Mouse (Mus musculus) lung, postnatal 0 days (tissue): ENCODE results near the gene Rab11fip3. TPM values are rescaled to one million over a fixed set of nuclear protein-coding genes. Genes with fewer than 3 reads are reported as not detected.
A peak's percentile ranks its signal among the peaks of the same experiment; 100 is the strongest.

ENCODE experiments used
- ATAC-seq: fragments of 200-750 bp; cut with Nextera tagmentation; 2 replicates; pipeline ENCODE4 v1.8.0; 2017; ENCODE audit warnings: moderate library complexity
- DNase-seq: peaks from one replicate; pipeline ENCODE4 v3.0.0-alpha.2; 2016; ENCODE audit warnings: low spot score
- H3K27ac ChIP-seq: fragments of 300-500 bp; sonication (generic); 2 replicates; pipeline ENCODE4 v1.5.1; 2014; ENCODE audit warnings: antibody characterized with exemption, mild to moderate bottlenecking, low read length, mixed read lengths
- H3K27me3 ChIP-seq: fragments of 300-500 bp; sonication (generic); replicated peaks from 2 replicates; pipeline ENCODE4 v1.6.1; 2014; ENCODE audit warnings: low read length, mixed read lengths; ENCODE audit not compliant: insufficient read depth
- H3K36me3 ChIP-seq: fragments of 300-500 bp; sonication (generic); 2 replicates; pipeline ENCODE4 v1.6.1; 2014; ENCODE audit warnings: low read length, mixed read lengths; ENCODE audit not compliant: insufficient read depth
- H3K4me1 ChIP-seq: fragments of 300-500 bp; sonication (generic); 2 replicates; pipeline ENCODE4 v1.6.1; 2014; ENCODE audit warnings: antibody characterized with exemption, low read depth, low read length, mixed read lengths; ENCODE audit not compliant: insufficient read depth
- H3K4me2 ChIP-seq: fragments of 300-500 bp; sonication (generic); replicated peaks from 2 replicates; pipeline ENCODE4 v1.6.1; 2014; ENCODE audit warnings: low read depth, mild to moderate bottlenecking, low read length, moderate library complexity, mixed read lengths
- H3K4me3 ChIP-seq: fragments of 300-500 bp; sonication (generic); 2 replicates; pipeline ENCODE4 v1.5.1; 2014; ENCODE audit warnings: low read depth, low read length
- H3K9ac ChIP-seq: fragments of 300-500 bp; sonication (generic); replicated peaks from 2 replicates; pipeline ENCODE4 v1.6.1; 2014; ENCODE audit warnings: low read depth, mild to moderate bottlenecking
- H3K9me3 ChIP-seq: fragments of 300-500 bp; sonication (generic); 2 replicates; pipeline ENCODE4 v1.6.1; 2016; ENCODE audit warnings: low read length, mixed read lengths
- CTCF ChIP-seq: IDR thresholded peaks from 2 replicates; pipeline ENCODE4 v1.5.1; 2016; ENCODE audit warnings: antibody characterized with exemption, mild to moderate bottlenecking
- EP300 ChIP-seq: IDR thresholded peaks from 2 replicates; pipeline ENCODE4 v1.6.1; 2016; ENCODE audit warnings: antibody characterized with exemption, mild to moderate bottlenecking, control low read depth
- WGBS: fragments of 180-500 bp; shearing (Covaris S2); extraction: QIAGEN DNeasy Blood & Tissue Kit; methylation state at CpG from one replicate; pipeline ENCODE4 v1.1.7; 2014; 5-methylcytosine and 5-hydroxymethylcytosine counted together
- polyA plus RNA-seq: library from polyadenylated mRNA; unstranded; fragments of >200 nt; fragmentation: Nextera tagmentation; extraction: Ambion mirVana; gene quantifications from 2 replicates; pipeline ENCODE4 v1.2.1, GENCODE M21; 2015

Gene Rab11fip3
- polyA plus RNA-seq, 1 experiment from 2014 or later: 7.2 TPM

DNA sequence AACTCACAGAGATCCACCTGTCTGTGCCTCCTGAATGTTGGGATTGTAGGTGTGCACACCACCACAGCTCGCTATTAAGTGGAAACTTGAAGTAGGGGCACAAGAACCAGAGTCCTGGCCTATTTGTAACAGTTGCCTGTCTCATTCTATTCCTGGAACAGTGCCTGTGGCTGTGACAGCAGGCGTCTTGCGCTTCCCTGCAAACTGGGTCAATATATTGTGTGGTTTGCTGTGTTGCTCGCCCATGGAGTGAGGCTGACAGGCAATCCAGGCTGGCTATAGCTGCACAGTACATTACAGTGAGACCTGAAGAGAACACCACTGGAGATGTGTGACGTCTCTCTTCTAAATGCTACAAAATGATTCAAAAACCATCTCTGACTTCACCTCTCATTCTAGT, 37.8 kb downstream of the Rab11fip3 start:
- Histone ChIP-seq H3K9ac (no peak overlapping the region), H3K4me1 (no peaks in the 10 kb centered on the region), H3K27ac (no peak overlapping the region), H3K4me2 (no peak overlapping the region), H3K4me3 (no peak overlapping the region), H3K27me3 (no peaks in the 10 kb centered on the region), H3K9me3 (no peaks in the 10 kb centered on the region), H3K36me3 (no peaks in the 10 kb centered on the region)
- TF ChIP-seq EP300 (no peak), CTCF (no peak)
- 89% methylated on average over 5 of the region's 5 CpGs for WGBS
- DNase-seq (no peak), ATAC-seq (no peak)

DNA sequence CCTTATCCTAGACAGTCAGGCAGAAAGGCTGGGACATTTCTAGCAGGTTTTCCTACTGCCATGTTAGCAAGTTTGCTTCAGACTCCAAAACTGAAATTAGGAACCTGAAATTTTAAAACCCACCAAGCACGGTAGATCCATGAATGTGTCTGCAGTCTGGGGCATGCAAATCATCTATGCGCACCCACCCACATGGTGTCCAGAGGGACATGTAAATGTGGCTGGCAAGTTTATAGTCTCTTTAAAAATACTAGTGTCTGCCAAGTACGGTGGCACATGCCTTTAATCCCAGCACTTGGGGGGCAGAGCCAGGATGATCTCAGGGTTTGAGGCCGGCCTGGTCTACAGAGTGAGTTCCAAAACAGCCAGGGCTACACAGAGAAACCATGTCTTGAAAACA, 41.1 kb downstream of the Rab11fip3 start:
- Histone ChIP-seq H3K4me3 (no peak overlapping the region), H3K9me3 (no peaks in the 10 kb centered on the region), H3K27me3 (no peaks in the 10 kb centered on the region), H3K27ac (no peak overlapping the region), H3K36me3 (no peaks in the 10 kb centered on the region), H3K9ac (no peak overlapping the region), H3K4me2 (no peak overlapping the region), H3K4me1 (no peaks in the 10 kb centered on the region)
- 88% methylated on average over 4 of the region's 4 CpGs for WGBS
- ATAC-seq: no peak
- no peak for TF ChIP-seq CTCF
- TF ChIP-seq EP300: no peak
- DNase-seq: no peak

DNA sequence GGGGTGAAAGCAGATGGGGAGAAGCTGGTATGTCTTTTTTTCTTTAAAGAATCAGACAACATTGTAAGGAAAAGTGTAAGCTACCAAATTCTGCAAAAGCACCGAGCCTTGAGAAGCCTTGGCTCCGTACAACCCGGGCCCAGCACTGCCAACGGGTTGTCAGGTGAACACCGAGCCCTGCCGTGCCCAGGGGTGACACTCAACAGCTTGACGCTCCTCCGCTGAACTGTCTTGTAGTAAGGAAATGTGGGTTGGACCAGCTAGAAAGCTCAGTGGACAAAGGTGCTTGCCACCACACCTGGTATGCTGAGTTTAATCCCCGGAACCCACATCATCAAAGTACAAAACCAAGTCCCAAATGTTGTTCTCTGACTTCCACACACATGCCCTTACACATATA, 44.7 kb downstream of the Rab11fip3 start:
- no peak overlapping the region for H3K4me3 ChIP-seq
- H3K4me1 ChIP-seq: no peaks in the 10 kb centered on the region
- H3K4me2 ChIP-seq: no peak overlapping the region
- H3K9me3 ChIP-seq: no peaks in the 10 kb centered on the region
- DNase-seq (no peak), ATAC-seq (no peak)
- H3K9ac ChIP-seq: no peak overlapping the region
- no peak for TF ChIP-seq EP300
- no peaks in the 10 kb centered on the region for H3K27me3 ChIP-seq
- no peaks in the 10 kb centered on the region for H3K36me3 ChIP-seq
- 98% methylated on average over 9 of the region's 9 CpGs for WGBS
- no peak overlapping the region for H3K27ac ChIP-seq

DNA sequence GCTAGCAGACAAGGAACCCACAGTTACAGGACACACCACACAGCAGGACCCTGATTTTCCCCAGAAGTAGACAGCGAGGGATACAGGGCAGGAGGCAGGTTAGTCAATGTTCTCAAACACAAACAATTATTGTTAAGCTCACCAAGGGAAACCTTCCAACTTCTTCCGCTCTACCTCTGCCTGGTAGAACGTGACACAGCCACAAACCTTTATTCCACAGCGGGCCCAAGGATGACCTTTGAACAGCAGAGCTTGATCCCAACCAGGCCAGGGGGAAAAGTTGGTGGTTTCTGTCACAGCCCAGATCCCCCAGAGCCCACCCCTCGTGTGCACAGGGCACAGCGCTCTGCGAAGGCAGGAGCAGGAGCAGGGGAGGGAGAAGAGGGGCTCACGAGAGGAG, 45.4 kb downstream of the Rab11fip3 start:
- DNase-seq: no peak
- H3K4me3 ChIP-seq: no peak overlapping the region
- ATAC-seq: no peak
- no peaks in the 10 kb centered on the region for H3K9me3 ChIP-seq
- no peaks in the 10 kb centered on the region for H3K27me3 ChIP-seq
- TF ChIP-seq CTCF: no peak
- no peak for TF ChIP-seq EP300
- WGBS: 93% methylated on average over 8 of the region's 8 CpGs
- H3K4me2 ChIP-seq: no peak overlapping the region
- no peaks in the 10 kb centered on the region for H3K36me3 ChIP-seq
- H3K9ac ChIP-seq: no peak overlapping the region
- H3K27ac ChIP-seq: no peak overlapping the region
- H3K4me1 ChIP-seq: no peaks in the 10 kb centered on the region

DNA sequence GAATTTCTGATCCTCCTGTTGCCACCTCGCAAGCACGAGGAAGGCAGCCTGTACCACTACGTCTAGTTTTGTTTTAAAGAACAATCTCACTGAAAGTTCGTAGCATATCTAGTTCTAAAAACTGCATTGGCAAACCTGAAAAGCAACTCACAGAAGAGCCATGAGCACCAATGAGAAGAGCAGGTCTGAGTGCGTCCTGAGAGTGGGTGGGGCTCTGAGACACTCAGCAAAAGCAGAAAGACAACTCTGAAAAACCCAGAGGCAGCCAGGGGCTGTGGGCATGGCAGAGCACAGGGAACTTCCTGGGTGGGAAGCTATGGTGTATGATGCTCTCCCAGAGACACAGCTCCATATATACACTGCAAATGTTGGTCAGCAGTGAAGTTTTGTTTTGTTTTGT, 46.2 kb downstream of the Rab11fip3 start:
- Histone ChIP-seq H3K9ac (no peak overlapping the region), H3K9me3 (no peaks in the 10 kb centered on the region), H3K27me3 (no peaks in the 10 kb centered on the region), H3K4me3 (no peak overlapping the region), H3K4me1 (no peaks in the 10 kb centered on the region), H3K4me2 (no peak overlapping the region), H3K36me3 (no peaks in the 10 kb centered on the region), H3K27ac (no peak overlapping the region)
- 59% methylated on average over 5 of the region's 5 CpGs for WGBS
- TF ChIP-seq EP300 (no peak), CTCF (no peak)
- DNase-seq (peak; percentile 57), ATAC-seq (peak; percentile 54)

DNA sequence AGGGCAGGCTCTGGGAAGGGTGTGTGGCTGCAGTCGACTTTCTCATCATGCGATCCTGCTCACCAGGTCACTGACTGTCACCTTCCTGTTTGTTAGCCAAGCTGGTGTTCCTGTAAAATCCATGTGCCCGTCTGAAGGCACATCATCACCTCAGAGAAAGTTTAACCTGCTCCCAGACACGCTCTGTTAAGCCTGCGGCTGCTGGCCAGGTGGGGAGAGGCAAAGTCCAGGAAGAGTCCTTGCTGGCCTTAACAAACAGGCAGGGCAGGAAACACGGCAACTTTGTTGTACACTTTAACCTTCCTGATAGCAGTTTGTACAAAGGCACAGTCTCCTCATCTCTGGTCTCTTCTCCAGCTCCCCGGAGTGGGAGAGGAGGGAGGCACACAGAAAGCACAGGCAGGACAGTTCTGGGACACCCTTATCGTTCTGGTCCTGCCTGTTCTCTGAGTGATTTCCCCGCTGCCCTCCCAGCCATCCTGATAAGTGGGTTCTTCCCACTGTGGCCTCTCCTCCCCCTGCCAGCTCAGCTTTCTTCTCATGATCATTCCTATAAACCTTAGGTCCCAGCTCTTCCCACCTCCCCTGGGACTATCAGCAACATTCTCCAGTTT, 47.5 kb downstream of the Rab11fip3 start:
- no peak for ATAC-seq
- WGBS: 62% methylated on average over 9 of the region's 9 CpGs

DNA sequence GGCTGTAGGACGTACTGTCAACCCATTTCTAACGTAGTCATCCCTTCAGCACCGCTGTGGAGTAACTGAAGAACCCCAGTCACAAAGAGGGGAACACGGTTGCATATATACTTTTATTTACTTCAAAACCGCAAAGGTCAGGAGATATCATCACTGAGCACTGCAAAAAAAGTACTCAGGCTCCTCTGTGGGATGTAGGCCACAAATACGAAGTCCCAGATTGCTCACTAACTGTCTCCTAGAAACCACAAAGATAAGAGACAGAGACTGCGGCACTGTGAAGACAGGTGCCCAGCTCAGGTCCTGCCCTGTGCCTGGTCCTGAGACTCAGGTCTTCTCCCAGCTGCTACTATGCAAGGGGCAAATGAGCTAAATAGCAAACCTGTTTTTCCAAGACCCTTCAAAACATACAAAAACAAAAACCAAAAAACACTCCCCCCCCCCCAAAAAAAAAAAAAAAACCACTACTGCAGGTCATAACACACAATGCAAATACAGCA, 48.5 kb downstream of the Rab11fip3 start:
- ATAC-seq (no peak), DNase-seq (no peak)
- no peak for TF ChIP-seq CTCF
- TF ChIP-seq EP300: no peak
- Histone ChIP-seq H3K27me3 (no peaks in the 10 kb centered on the region), H3K4me2 (no peak overlapping the region), H3K4me1 (no peaks in the 10 kb centered on the region), H3K9me3 (no peaks in the 10 kb centered on the region), H3K36me3 (no peaks in the 10 kb centered on the region), H3K9ac (no peak overlapping the region), H3K4me3 (no peak overlapping the region), H3K27ac (no peak overlapping the region)
- 82% methylated on average over 7 of the region's 7 CpGs for WGBS

More for the DNA sequence above, 47.5 kb downstream of the Rab11fip3 start:
- H3K36me3 ChIP-seq: no peaks in the 10 kb centered on the region
- no peak overlapping the region for H3K4me2 ChIP-seq
- no peak overlapping the region for H3K27ac ChIP-seq
- H3K9ac ChIP-seq: no peak overlapping the region
- no peaks in the 10 kb centered on the region for H3K4me1 ChIP-seq
- no peaks in the 10 kb centered on the region for H3K27me3 ChIP-seq
- TF ChIP-seq CTCF (no peak), EP300 (no peak)
- no peak for DNase-seq
- no peaks in the 10 kb centered on the region for H3K9me3 ChIP-seq
- H3K4me3 ChIP-seq: no peak overlapping the region
